Mouse (Mus musculus) thymus, adult 2 months (tissue): ENCODE measurements at regions not wholly inside any gene's neighbourhood (a gene's known extent, or its start where the extent isn't known, plus 50 kb on each side); places are given as distances from the start of the nearest gene placed in this dataset.

ENCODE experiments used
- DNase-seq: peaks from one replicate; pipeline ENCODE4 v3.0.0; 2021
- H3K27ac ChIP-seq: fragments of 200-500 bp; 2 replicates; pipeline ENCODE4 v1.5.1; 2012; ENCODE audit warnings: low read length, control low read depth; ENCODE audit not compliant: control insufficient read depth, insufficient read depth
- H3K27me3 ChIP-seq: fragments of 200-500 bp; 2 replicates; pipeline ENCODE4 v1.6.1; 2012; ENCODE audit warnings: mild to moderate bottlenecking, low read length, moderate library complexity, mixed read lengths; ENCODE audit not compliant: control insufficient read depth, insufficient read depth
- H3K36me3 ChIP-seq: fragments of 200-500 bp; 2 replicates; pipeline ENCODE4 v1.6.1; 2012; ENCODE audit warnings: mild to moderate bottlenecking, low read length, moderate library complexity; ENCODE audit not compliant: control insufficient read depth, insufficient read depth
- H3K4me1 ChIP-seq: fragments of 200-500 bp; replicated peaks from 2 replicates; pipeline ENCODE4 v1.6.1; 2012; ENCODE audit warnings: low read length; ENCODE audit not compliant: control insufficient read depth, insufficient read depth
- H3K4me3 ChIP-seq: fragments of 200-500 bp; 2 replicates; pipeline ENCODE4 v1.5.1; 2012; ENCODE audit warnings: mild to moderate bottlenecking, low read length, control low read depth, moderate library complexity; ENCODE audit not compliant: control insufficient read depth, insufficient read depth
- CTCF ChIP-seq: fragments of 200-500 bp; IDR thresholded peaks from 2 replicates; pipeline ENCODE4 v1.5.1; 2012; ENCODE audit warnings: mild to moderate bottlenecking, control low read depth, low read length, moderate library complexity, borderline replicate concordance; ENCODE audit not compliant: control insufficient read depth, poor library complexity, insufficient read depth; ENCODE audit errors: extremely low read depth
- POLR2A ChIP-seq: fragments of 200-500 bp; IDR thresholded peaks from 2 replicates; pipeline ENCODE4 v1.6.1; 2012; ENCODE audit warnings: mild to moderate bottlenecking, low read length, control low read depth, moderate library complexity; ENCODE audit not compliant: control insufficient read depth, poor library complexity, insufficient read depth; ENCODE audit errors: extremely low read depth
- WGBS: fragments of 180-500 bp; shearing (Covaris S2); methylation state at CpG from one replicate; pipeline ENCODE4 v1.1.7; 2018; 5-methylcytosine and 5-hydroxymethylcytosine counted together

- no peaks in the 10 kb centered on the region for H3K4me1 ChIP-seq
- no peak for DNase-seq
- no peak for TF ChIP-seq POLR2A
- no peak for TF ChIP-seq CTCF
- no peak overlapping the region for H3K4me3 ChIP-seq
- WGBS = 68% methylated on average over 2 of the region's 2 CpGs
- no peak overlapping the region for H3K27ac ChIP-seq
- no peaks in the 10 kb centered on the region for H3K36me3 ChIP-seq
- no peaks in the 10 kb centered on the region for H3K27me3 ChIP-seq
These were observed 72.8 kb downstream of the E030025P04Rik start for GRCm38 (mm10) chr11:109071340-109071739.

- TF ChIP-seq POLR2A = no peak
- no peak for TF ChIP-seq CTCF
- Histone ChIP-seq H3K27ac (no peak overlapping the region), H3K4me1 (no peaks in the 10 kb centered on the region), H3K4me3 (no peak overlapping the region), H3K36me3 (no peaks in the 10 kb centered on the region), H3K27me3 (no peaks in the 10 kb centered on the region)
- WGBS = 28% methylated on average over 9 of the region's 9 CpGs
- no peak for DNase-seq
These were observed 73.8 kb downstream of the E030025P04Rik start for GRCm38 (mm10) chr11:109070412-109070811.

- TF ChIP-seq CTCF = no peak
- TF ChIP-seq POLR2A = no peak
- Histone ChIP-seq H3K4me1 (no peaks in the 10 kb centered on the region), H3K27ac (no peak overlapping the region), H3K36me3 (no peaks in the 10 kb centered on the region), H3K4me3 (no peak overlapping the region), H3K27me3 (no peaks in the 10 kb centered on the region)
- DNase-seq = no peak
- 49% methylated on average over 6 of the region's 6 CpGs for WGBS
These were observed 74.9 kb downstream of the E030025P04Rik start for GRCm38 (mm10) chr11:109069326-109069709.

- no peaks in the 10 kb centered on the region for H3K4me1 ChIP-seq
- H3K27me3 ChIP-seq = no peaks in the 10 kb centered on the region
- no peak for DNase-seq
- no peak overlapping the region for H3K27ac ChIP-seq
- WGBS = 42% methylated on average over 22 of the region's 22 CpGs
- TF ChIP-seq CTCF = no peak
- TF ChIP-seq POLR2A = no peak
- H3K36me3 ChIP-seq = no peaks in the 10 kb centered on the region
- no peak overlapping the region for H3K4me3 ChIP-seq
These were observed 75.5 kb downstream of the E030025P04Rik start for GRCm38 (mm10) chr11:109068371-109069325.

- 75% methylated on average over 7 of the region's 7 CpGs for WGBS
- Histone ChIP-seq H3K4me1 (no peaks in the 10 kb centered on the region), H3K36me3 (no peaks in the 10 kb centered on the region), H3K4me3 (no peak overlapping the region), H3K27ac (no peak overlapping the region), H3K27me3 (no peaks in the 10 kb centered on the region)
- no peak for DNase-seq
- TF ChIP-seq CTCF (no peak), POLR2A (no peak)
These were observed 76.4 kb downstream of the E030025P04Rik start for GRCm38 (mm10) chr11:109067733-109068132.

- Histone ChIP-seq H3K36me3 (no peaks in the 10 kb centered on the region), H3K27ac (no peak overlapping the region), H3K4me1 (no peaks in the 10 kb centered on the region), H3K27me3 (no peaks in the 10 kb centered on the region), H3K4me3 (no peak overlapping the region)
- TF ChIP-seq CTCF (no peak), POLR2A (no peak)
- WGBS = 66% methylated on average over 4 of the region's 4 CpGs
- DNase-seq = no peak
These were observed 82.2 kb downstream of the E030025P04Rik start for GRCm38 (mm10) chr11:109061971-109062370.
